Mouse (Mus musculus): ENCODE results near the gene Fance. TPM values are rescaled to one million over a fixed set of nuclear protein-coding genes. Genes with fewer than 3 reads are reported as not detected.
"Not testable (repeated sequence)": the region's sequence is repeated elsewhere in the genome, so short reads cannot be mapped to it uniquely, and the experiment has no call there.

Fance gene
- polyA plus RNA-seq, 1 experiment from 2014 or later: 34.0 TPM

DNA sequence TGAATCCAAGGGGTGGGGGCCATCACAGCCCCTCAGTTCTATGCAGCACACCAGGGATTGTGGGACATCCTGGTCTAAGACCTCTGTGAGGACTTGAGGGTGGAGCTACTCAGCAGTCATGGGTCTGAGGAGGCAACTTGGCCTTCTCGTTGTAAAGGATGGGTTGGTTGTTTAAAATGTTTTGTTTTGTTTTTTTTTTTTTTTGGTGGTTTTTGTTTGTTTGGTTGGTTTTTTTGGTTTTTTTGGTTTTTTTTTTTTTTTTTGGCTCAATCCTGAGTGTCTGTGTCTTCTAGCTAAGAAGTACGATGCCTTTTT, 16.9 kb downstream of the Fance start:
- Histone ChIP-seq H3K4me3 (ENCODE audit: low read length) (peak overlapping the region; percentile 98), H3K4me2 (replicated peaks; ENCODE audit: low read depth, low read length) (peak overlapping the region; percentile 98), H3K27me3 (ENCODE audit: insufficient read depth, low read length) (no peaks in the 10 kb centered on the region), H3K9me3 (ENCODE audit: low read length) (no peaks in the 10 kb centered on the region), H3K27ac (ENCODE audit: low read length) (peak overlapping the region; percentile 97), H3K36me3 (ENCODE audit: insufficient read depth, low read length) (peaks cover 39% of the 10 kb centered on the region), H3K4me1 (ENCODE audit: insufficient read depth, low read length) (peaks cover 63% of the 10 kb centered on the region), H3K9ac (replicated peaks; ENCODE audit: low read length) (peak overlapping the region; percentile 100)
- WGBS: 38% methylated on average over 2 of the region's 2 CpGs
- no peak for ATAC-seq (ENCODE audit: low FRiP score, low TSS enrichment)

- peak overlapping the region; percentile 48; the same call in 1 of the 2 replicates for H3K9ac ChIP-seq (replicated peaks; ENCODE audit: low read length)
- H3K4me2 ChIP-seq (replicated peaks; ENCODE audit: low read depth, low read length): peak overlapping the region; percentile 98
- H3K4me3 ChIP-seq (ENCODE audit: low read length): peak overlapping the region; percentile 98; the same call in 1 of the 2 replicates
- H3K27ac ChIP-seq (ENCODE audit: low read length); H3K9me3 ChIP-seq (ENCODE audit: low read length); H3K27me3 ChIP-seq (ENCODE audit: insufficient read depth, low read length); ATAC-seq (ENCODE audit: low FRiP score, low TSS enrichment): not testable (repeated sequence)
- H3K36me3 ChIP-seq (ENCODE audit: insufficient read depth, low read length): peaks cover 43% of the 10 kb centered on the region
- 53% methylated on average over 6 of the region's 8 CpGs for WGBS
- H3K4me1 ChIP-seq (ENCODE audit: insufficient read depth, low read length): peaks cover 63% of the 10 kb centered on the region
Observed at GRCm38 (mm10) chr17:28330590-28330989, 17.3 kb downstream of the Fance start.

- Histone ChIP-seq H3K9me3 (ENCODE audit: low read length) (no peaks in the 10 kb centered on the region), H3K4me2 (replicated peaks; ENCODE audit: low read depth, low read length) (no peak overlapping the region), H3K4me3 (ENCODE audit: low read length) (no peak overlapping the region; the same call in 1 of the 2 replicates), H3K4me1 (ENCODE audit: insufficient read depth, low read length) (peaks cover 63% of the 10 kb centered on the region), H3K36me3 (ENCODE audit: insufficient read depth, low read length) (peaks cover 42% of the 10 kb centered on the region), H3K27ac (ENCODE audit: low read length) (peak overlapping the region; percentile 11), H3K27me3 (ENCODE audit: insufficient read depth, low read length) (no peaks in the 10 kb centered on the region), H3K9ac (replicated peaks; ENCODE audit: low read length) (0 out of 2 replicates have a peak overlapping the region, but pooled peaks have one; percentile 12)
- no peak for ATAC-seq (ENCODE audit: low FRiP score, low TSS enrichment)
- WGBS: 30% methylated on average over 5 of the region's 7 CpGs
Observed at GRCm38 (mm10) chr17:28331241-28332112, 18.2 kb downstream of the Fance start.

DNA sequence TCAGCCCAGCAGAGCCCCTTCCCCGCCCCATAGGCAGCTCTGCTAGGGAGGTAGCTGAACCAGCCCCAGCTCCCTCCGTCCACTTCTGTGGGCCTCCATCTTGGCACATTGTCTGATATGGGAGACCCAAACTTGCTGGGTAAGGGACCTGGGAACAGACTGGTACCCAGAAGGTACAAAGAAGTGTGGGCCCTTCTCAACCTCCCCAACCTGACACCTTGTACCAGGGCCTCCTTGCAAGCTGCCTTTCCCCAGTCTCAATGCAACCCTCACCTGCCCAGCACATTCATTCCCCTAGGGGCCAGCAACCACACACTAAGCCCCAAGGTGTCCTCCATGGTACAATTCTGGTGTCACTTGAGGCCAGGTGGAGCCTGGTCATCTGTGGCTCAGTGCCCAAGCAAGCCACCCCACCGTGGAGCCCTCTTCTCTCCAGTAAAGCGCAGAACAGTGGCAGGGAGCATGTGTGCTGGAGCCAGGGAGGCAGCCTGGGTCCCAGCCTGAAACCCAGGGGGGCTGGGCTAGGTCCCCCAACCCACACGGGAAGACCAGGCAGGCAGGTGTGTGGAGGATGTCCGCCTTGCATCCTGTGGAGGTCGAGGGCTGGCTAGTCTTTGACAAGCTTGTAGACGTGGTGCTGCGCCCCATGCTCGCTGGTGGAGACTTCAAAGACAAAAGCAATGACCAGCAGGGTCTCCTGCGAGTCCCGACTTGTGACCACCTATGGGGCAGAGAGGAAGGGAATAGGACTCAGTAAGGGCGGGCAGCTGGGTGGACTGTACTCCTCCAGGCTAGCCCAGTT, 19.0 kb downstream of the Fance start:
- WGBS: 36% methylated on average over 13 of the region's 13 CpGs
- Histone ChIP-seq H3K36me3 (ENCODE audit: insufficient read depth, low read length) (peaks cover 47% of the 10 kb centered on the region), H3K4me3 (ENCODE audit: low read length) (no peak overlapping the region), H3K27me3 (ENCODE audit: insufficient read depth, low read length) (no peaks in the 10 kb centered on the region), H3K27ac (ENCODE audit: low read length) (peak overlapping the region; percentile 11), H3K9me3 (ENCODE audit: low read length) (no peaks in the 10 kb centered on the region), H3K4me1 (ENCODE audit: insufficient read depth, low read length) (peaks cover 58% of the 10 kb centered on the region), H3K4me2 (replicated peaks; ENCODE audit: low read depth, low read length) (no peak overlapping the region), H3K9ac (replicated peaks; ENCODE audit: low read length) (0 out of 2 replicates have a peak overlapping the region, but pooled peaks have one; percentile 0)
- no peak for ATAC-seq (ENCODE audit: low FRiP score, low TSS enrichment)

GRCm38 (mm10) chr17:28332915-28333546, 19.7 kb downstream of the Fance start:
- Histone ChIP-seq H3K4me3 (ENCODE audit: low read length) (no peak overlapping the region), H3K9me3 (ENCODE audit: low read length) (no peaks in the 10 kb centered on the region), H3K27ac (ENCODE audit: low read length) (peak overlapping the region; percentile 11; the same call in 1 of the 2 replicates), H3K36me3 (ENCODE audit: insufficient read depth, low read length) (peaks cover 53% of the 10 kb centered on the region), H3K9ac (replicated peaks; ENCODE audit: low read length) (0 out of 2 replicates have a peak overlapping the region, but pooled peaks have one; percentile 0), H3K4me2 (replicated peaks; ENCODE audit: low read depth, low read length) (no peak overlapping the region), H3K4me1 (ENCODE audit: insufficient read depth, low read length) (peaks cover 50% of the 10 kb centered on the region), H3K27me3 (ENCODE audit: insufficient read depth, low read length) (no peaks in the 10 kb centered on the region)
- WGBS: 33% methylated on average over 31 of the region's 31 CpGs
- peak; percentile 20; the same call in 1 of the 2 replicates for ATAC-seq (ENCODE audit: low FRiP score, low TSS enrichment)

- 61% methylated on average over 10 of the region's 10 CpGs for WGBS
- Histone ChIP-seq H3K9ac (replicated peaks; ENCODE audit: low read length) (0 out of 2 replicates have a peak overlapping the region, but pooled peaks have one; percentile 16), H3K27ac (ENCODE audit: low read length) (no peak overlapping the region), H3K36me3 (ENCODE audit: insufficient read depth, low read length) (peaks cover 59% of the 10 kb centered on the region), H3K27me3 (ENCODE audit: insufficient read depth, low read length) (no peaks in the 10 kb centered on the region), H3K9me3 (ENCODE audit: low read length) (no peaks in the 10 kb centered on the region), H3K4me3 (ENCODE audit: low read length) (no peak overlapping the region), H3K4me1 (ENCODE audit: insufficient read depth, low read length) (peaks cover 40% of the 10 kb centered on the region), H3K4me2 (replicated peaks; ENCODE audit: low read depth, low read length) (no peak overlapping the region)
- ATAC-seq (ENCODE audit: low FRiP score, low TSS enrichment): no peak
Observed at GRCm38 (mm10) chr17:28335267-28335666, 21.9 kb downstream of the Fance start.

DNA sequence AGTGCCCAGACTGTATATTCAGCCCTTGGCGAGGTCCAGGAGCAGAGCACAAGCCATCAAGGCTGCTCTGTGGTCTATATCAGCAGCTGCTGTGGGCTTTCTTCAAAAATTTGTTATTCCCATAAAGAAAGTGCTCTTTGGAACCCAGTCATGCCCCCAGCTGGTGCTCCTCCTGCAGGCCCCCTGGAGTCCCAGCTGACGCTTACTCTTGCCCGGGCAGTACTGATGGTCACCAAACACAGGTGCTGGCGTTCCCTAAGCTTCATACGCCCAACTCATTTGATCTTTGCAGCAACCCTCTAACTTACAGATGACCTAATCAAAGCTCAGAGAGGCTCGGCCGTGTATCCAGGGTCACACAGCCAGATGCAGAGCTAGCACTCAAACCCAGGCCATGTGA, 24.2 kb downstream of the Fance start:
- no peak for ATAC-seq (ENCODE audit: low FRiP score, low TSS enrichment)
- peaks cover 44% of the 10 kb centered on the region for H3K36me3 ChIP-seq (ENCODE audit: insufficient read depth, low read length)

DNA sequence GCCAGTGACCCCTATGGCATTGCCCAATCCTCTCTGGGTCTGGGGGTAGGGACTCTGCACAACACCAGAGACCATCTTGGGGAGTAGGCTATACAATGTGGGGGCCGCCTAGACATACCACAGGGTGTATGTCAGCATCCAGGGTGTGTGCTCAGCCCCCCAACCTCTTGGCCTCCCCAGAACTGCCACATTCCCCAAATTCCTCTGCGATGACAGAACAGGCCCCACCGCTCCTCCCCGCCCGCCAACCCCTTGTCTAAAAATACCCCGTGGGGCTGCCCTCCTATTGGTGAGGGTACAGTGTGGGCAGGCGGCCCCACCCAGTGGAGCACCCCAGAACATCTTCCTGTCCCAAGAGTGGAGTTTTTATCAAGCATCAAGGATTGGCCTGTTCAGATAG, 27.3 kb downstream of the Fance start:
- H3K4me1 ChIP-seq (ENCODE audit: insufficient read depth, low read length): peaks cover 50% of the 10 kb centered on the region
- peak overlapping the region; percentile 75 for H3K27ac ChIP-seq (ENCODE audit: low read length)
- 70% methylated on average over 7 of the region's 7 CpGs for WGBS
- H3K27me3 ChIP-seq (ENCODE audit: insufficient read depth, low read length): no peaks in the 10 kb centered on the region
- no peak for ATAC-seq (ENCODE audit: low FRiP score, low TSS enrichment)
- no peaks in the 10 kb centered on the region for H3K9me3 ChIP-seq (ENCODE audit: low read length)
- H3K9ac ChIP-seq (replicated peaks; ENCODE audit: low read length): peak overlapping the region; percentile 52
- H3K36me3 ChIP-seq (ENCODE audit: insufficient read depth, low read length): peaks cover 31% of the 10 kb centered on the region
- peak overlapping the region; percentile 51 for H3K4me2 ChIP-seq (replicated peaks; ENCODE audit: low read depth, low read length)
- peak overlapping the region; percentile 20; the same call in 1 of the 2 replicates for H3K4me3 ChIP-seq (ENCODE audit: low read length)

More for the DNA sequence above, 24.2 kb downstream of the Fance start:
- Histone ChIP-seq H3K4me3 (ENCODE audit: low read length) (no peak overlapping the region), H3K9me3 (ENCODE audit: low read length) (no peaks in the 10 kb centered on the region), H3K9ac (replicated peaks; ENCODE audit: low read length) (no peak overlapping the region), H3K4me1 (ENCODE audit: insufficient read depth, low read length) (peaks cover 42% of the 10 kb centered on the region), H3K27me3 (ENCODE audit: insufficient read depth, low read length) (no peaks in the 10 kb centered on the region), H3K27ac (ENCODE audit: low read length) (no peak overlapping the region), H3K4me2 (replicated peaks; ENCODE audit: low read depth, low read length) (no peak overlapping the region)
- 90% methylated on average over 7 of the region's 7 CpGs for WGBS

DNA sequence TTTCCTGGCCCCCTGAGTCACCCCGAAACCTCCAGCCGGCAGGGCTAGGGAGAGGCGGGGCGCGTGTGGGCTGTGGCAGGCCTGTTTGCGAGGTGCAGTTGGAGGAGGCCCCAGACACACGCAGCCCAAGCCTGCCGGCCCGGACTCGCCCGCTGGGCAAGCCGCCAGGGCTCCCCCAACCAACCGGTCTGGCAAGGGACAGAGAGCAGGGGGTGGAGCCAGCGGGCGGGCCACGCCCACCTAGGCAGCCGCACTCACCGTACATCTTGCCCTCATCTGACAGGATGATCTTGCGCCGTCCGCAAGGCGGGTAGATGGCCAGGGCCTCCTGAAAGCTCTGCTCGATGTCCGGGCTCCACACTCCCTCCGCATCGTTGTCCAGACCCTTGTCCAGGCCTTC, 27.8 kb downstream of the Fance start:
- 9% methylated on average over 26 of the region's 26 CpGs for WGBS
- Histone ChIP-seq H3K4me3 (ENCODE audit: low read length) (peak overlapping the region; percentile 20), H3K27ac (ENCODE audit: low read length) (peak overlapping the region; percentile 75), H3K36me3 (ENCODE audit: insufficient read depth, low read length) (peaks cover 29% of the 10 kb centered on the region), H3K4me1 (ENCODE audit: insufficient read depth, low read length) (peaks cover 55% of the 10 kb centered on the region), H3K4me2 (replicated peaks; ENCODE audit: low read depth, low read length) (peak overlapping the region; percentile 51), H3K9ac (replicated peaks; ENCODE audit: low read length) (peak overlapping the region; percentile 57), H3K27me3 (ENCODE audit: insufficient read depth, low read length) (no peaks in the 10 kb centered on the region; the same call in 1 of the 2 replicates), H3K9me3 (ENCODE audit: low read length) (no peaks in the 10 kb centered on the region)
- peak; percentile 64 for ATAC-seq (ENCODE audit: low FRiP score, low TSS enrichment)

Data from kidney, embryonic 16.5 days (tissue).